Mouse (Mus musculus) CD4-positive, CD25-positive, alpha-beta regulatory T cell, adult 9 weeks (primary cell): ENCODE data around the gene Zfp976. TPM values are rescaled to one million over a fixed set of nuclear protein-coding genes. Genes with fewer than 3 reads are reported as not detected.

Experiments used
- polyA plus RNA-seq: library from polyadenylated mRNA; unstranded; fragments of 100-300 nt; shearing (Covaris generic); gene quantifications from one replicate; pipeline ENCODE4 v1.2.1, GENCODE M21; 2017

The Zfp976 gene
- polyA plus RNA-seq = 2.4 TPM

DNA sequence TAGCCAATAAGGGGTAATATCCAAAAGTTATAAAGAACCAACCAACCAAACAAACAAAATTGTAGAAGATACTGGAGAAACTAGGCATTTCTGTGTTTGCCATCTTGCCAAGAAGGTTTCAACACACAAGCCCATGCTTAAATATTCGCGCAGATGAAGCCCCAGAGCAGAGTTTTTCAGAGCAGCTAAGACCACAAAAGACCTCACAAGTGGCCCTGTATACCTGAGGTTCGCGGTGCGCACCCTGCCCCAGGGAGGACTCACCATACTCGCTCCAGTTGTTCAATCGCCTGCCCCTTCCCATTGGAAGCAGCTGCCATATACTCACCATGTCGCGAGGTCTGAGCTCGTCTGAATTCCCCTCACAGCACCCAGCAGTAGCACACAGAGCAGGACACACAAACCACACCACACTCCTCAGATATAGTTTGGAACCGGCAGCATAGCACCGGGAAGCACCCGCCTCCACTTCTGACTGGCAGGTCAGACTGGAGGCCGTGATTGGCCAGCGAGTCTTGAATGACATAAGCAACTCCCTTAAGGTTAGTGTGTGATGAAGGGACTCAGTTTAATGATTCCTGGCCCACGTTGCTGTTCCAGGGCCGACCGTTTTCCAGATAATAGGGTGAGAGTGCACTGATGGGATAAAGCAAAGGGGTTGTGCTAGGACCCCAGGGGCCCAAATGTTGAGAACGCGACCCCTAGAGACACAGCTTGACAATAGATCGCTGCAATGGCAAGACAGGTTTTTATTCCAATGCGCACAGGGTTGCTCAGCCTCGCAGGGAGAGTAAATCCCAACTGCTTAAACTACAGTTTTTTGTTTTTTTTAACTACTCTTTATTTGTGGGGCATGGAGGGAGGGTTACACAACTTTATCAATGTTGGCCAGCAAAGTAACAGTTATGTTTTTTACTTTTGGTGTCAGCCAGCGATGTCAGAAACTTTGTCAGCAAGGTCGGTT lies at the start of gene Zfp976:
Zfp976 (minus strand) TSS at position 437 of the 964 bp plus-strand sequence.

DNA sequence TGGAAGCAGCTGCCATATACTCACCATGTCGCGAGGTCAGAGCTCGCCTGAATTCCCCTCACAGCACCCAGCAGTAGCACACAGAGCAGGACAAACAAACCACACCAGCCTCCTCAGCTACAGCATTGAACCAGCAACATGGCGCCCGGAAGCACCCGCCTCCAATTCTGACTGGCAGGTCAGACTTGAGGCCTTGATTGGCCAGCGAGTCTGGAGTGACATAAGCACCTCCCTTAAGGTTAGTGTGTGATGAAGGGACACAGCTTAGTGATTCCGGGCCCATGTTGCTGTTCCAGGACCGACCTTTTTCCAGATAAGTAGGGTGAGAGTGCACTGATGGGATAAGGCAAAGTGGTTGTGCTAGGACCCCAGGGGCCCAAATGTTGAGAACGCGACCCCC lies 50.0 kb downstream of the Zfp976 start, which contains the start of gene Zfp977:
Zfp977 (minus strand) TSS at position 135 of the 400 bp plus-strand sequence.

DNA sequence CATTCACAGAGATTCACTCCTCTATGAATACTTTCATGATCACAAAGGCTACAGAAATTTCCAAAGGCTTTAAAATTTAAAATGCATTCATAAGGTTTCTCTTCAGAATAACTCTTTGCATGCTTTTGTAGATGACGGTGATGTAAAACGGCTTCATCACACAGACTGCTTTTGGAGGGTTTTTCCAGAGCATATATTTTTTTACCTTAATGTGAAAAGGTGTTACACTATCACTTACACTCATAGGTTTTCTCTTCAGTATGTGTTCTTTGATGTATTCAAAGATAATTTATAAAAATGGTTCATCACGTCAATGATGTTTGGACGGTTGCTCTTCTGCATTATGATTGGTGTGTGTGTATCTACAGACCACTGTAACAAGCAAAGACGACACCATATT lies 63.9 kb downstream of the Zfp976 start, which contains the start of gene Gm21028:
Gm21028 (minus strand) TSS at position 101 of the 400 bp plus-strand sequence.

Other genes with a start within 250 kb of the Zfp976 start
- not detected for gene 4933421I07Rik, start 194.5 kb downstream of the Zfp976 start, polyA plus RNA-seq
- 29.9 TPM for gene Zfp141, start 136.8 kb downstream of the Zfp976 start, polyA plus RNA-seq
- gene Gm21028, start 64.0 kb downstream of the Zfp976 start, polyA plus RNA-seq = not detected
- not detected for gene Zfp977, start 50.0 kb downstream of the Zfp976 start, polyA plus RNA-seq
- 3.6 TPM for gene Zfp975, start 50.2 kb upstream of the Zfp976 start, polyA plus RNA-seq
- not detected for gene Gm17067, start 84.4 kb upstream of the Zfp976 start, polyA plus RNA-seq
- not detected for gene Vmn2r62, start 150.9 kb upstream of the Zfp976 start, polyA plus RNA-seq
- gene Gm2381, start 224.6 kb upstream of the Zfp976 start, polyA plus RNA-seq = not detected